Mouse (Mus musculus): Measurements from ENCODE around the gene Zfp759. TPM values are rescaled to one million over a fixed set of nuclear protein-coding genes. Genes with fewer than 3 reads are reported as not detected.
A peak's percentile ranks its signal among the peaks of the same experiment; 100 is the strongest.
"Not testable (repeated sequence)": the region's sequence is repeated elsewhere in the genome, so short reads cannot be mapped to it uniquely, and the experiment has no call there.

Gene Zfp759
- 0.03 TPM in 2 replicates for polyA plus RNA-seq (2012; rRNA removed)

DNA sequence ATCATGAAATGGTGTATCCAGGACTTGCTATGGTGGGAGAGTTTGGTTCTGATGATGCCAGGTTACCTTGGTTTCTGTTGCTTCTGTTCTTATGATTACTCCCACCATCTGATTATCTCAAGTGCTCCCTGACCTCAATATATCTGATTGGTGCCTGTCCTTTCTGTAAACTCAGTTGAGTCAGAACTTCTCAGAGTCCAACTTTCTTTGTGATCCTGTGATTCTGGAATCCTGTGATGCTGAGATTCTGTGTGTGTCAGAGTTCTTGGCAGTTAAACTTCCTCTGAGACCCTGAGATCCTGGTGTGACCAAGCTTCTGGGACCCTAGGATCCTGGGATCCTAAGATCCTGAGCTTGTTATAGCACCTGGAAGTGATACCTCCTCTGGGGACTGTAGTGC lies at the start of gene Zfp759:
TSS of gene Zfp759 (plus strand) at position 301 of the 400 bp plus-strand sequence.
- not testable (repeated sequence) for H3K36me3 ChIP-seq (ENCODE audit: control insufficient read depth, insufficient read depth, low read length); H3K4me1 ChIP-seq (ENCODE audit: control insufficient read depth, insufficient read depth, insufficient read length, low read length); H3K27ac ChIP-seq (ENCODE audit: insufficient read depth, low read depth, low read length); H3K27me3 ChIP-seq (ENCODE audit: control insufficient read depth, insufficient read depth, low read length); H3K4me3 ChIP-seq (ENCODE audit: low read depth, low read length)

DNA sequence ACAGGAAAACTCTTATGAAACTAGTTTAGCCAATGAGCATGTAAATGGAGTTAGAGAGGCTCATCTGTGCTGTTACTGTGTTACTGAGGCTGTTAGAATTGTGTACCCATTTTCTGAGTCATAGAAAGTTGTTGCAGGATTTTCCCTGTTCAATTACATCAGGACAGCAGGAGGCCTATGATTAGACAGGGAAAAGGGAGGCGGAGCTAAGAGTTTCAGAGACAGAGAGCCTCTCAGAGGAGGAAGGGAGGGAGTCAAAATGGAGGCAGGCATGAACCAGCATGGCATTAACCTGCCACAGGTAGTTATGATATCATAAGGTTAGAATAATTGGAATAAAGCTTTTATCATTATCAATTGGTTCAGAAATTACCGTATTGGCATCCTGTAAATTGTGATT lies 48.7 kb upstream of the Zfp759 start:
- WGBS: 92% methylated on average over 2 of the region's 2 CpGs
- no peak for TF ChIP-seq POLR2A (IDR thresholded peaks at IDR 0.05; ENCODE audit: low read depth, low read length)
- TF ChIP-seq CTCF (IDR thresholded peaks at IDR 0.05; ENCODE audit: extremely low read depth, insufficient read length, insufficient replicate concordance, low read depth, low read length): no peak
- H3K27me3 ChIP-seq (ENCODE audit: control insufficient read depth, insufficient read depth, low read length): no peaks in the 10 kb centered on the region
- H3K4me1 ChIP-seq (ENCODE audit: control insufficient read depth, insufficient read depth, insufficient read length, low read length): peaks cover 2% of the 10 kb centered on the region; the same call in 1 of the 2 replicates
- no peak overlapping the region for H3K27ac ChIP-seq (ENCODE audit: insufficient read depth, low read depth, low read length)
- H3K36me3 ChIP-seq (ENCODE audit: control insufficient read depth, insufficient read depth, low read length): peaks cover 15% of the 10 kb centered on the region
- H3K4me3 ChIP-seq (ENCODE audit: low read depth, low read length): no peak overlapping the region

DNA sequence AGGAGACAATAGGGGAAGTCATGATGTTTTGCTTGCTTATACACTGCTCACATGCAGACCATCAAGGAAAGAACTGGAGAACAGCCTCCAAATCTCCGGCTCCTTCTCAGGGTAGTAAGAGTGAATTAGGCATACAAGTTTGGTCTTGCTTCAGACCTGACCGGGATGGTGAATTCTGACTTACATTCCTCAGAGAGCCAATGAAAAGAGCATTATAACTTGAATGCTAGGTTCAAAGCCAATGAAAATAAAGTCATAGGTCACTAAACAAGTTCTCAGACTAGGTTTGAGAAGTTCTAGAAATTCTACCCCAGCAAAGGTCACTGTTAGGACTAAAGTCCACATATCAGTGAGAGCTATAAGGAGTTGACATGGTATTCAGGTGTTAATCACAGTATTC lies 44.2 kb upstream of the Zfp759 start:
- peaks cover 11% of the 10 kb centered on the region for H3K36me3 ChIP-seq (ENCODE audit: control insufficient read depth, insufficient read depth, low read length)
- no peak overlapping the region for H3K27ac ChIP-seq (ENCODE audit: insufficient read depth, low read depth, low read length)
- H3K4me1 ChIP-seq (ENCODE audit: control insufficient read depth, insufficient read depth, insufficient read length, low read length): peaks cover 7% of the 10 kb centered on the region; the same call in 1 of the 2 replicates
- 95% methylated on average over 2 of the region's 2 CpGs for WGBS
- no peak for TF ChIP-seq POLR2A (IDR thresholded peaks at IDR 0.05; ENCODE audit: low read depth, low read length)
- TF ChIP-seq CTCF (IDR thresholded peaks at IDR 0.05; ENCODE audit: extremely low read depth, insufficient read length, insufficient replicate concordance, low read depth, low read length): no peak
- H3K27me3 ChIP-seq (ENCODE audit: control insufficient read depth, insufficient read depth, low read length): no peaks in the 10 kb centered on the region
- H3K4me3 ChIP-seq (ENCODE audit: low read depth, low read length): no peak overlapping the region

DNA sequence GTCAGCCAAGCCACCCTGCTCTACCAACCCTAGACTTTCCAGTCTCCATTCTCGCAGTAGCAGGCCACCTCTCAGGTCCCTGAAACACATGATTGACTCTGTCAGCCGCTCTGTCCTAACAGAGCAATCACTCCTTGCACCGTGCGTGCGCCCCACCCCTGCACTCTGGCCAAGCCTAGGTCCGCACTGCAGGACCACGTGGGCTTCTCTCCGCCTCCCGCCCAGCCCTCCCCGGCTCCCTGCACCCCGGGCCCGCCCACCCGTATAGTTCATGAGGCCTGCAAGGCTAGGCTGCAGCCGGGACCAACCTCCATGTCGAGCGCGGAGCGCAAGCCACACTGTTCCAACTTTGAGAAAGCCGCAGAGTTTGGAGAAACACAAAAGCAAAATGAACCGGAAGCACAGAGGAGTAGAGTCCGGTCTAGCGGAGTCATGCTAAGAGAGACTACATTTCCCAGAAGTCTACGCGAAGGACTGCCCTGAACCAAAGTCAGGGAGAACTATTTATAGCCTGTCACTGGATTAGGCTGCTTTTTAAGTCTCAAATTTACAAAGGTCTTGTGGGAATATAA lies 40.2 kb upstream of the Zfp759 start:
- Histone ChIP-seq H3K27me3 (ENCODE audit: control insufficient read depth, insufficient read depth, low read length) (no peaks in the 10 kb centered on the region), H3K4me3 (ENCODE audit: low read depth, low read length) (peak overlapping the region; percentile 78), H3K4me1 (ENCODE audit: control insufficient read depth, insufficient read depth, insufficient read length, low read length) (peaks cover 7% of the 10 kb centered on the region; the same call in 1 of the 2 replicates), H3K27ac (ENCODE audit: insufficient read depth, low read depth, low read length) (peak overlapping the region; percentile 59), H3K36me3 (ENCODE audit: control insufficient read depth, insufficient read depth, low read length) (no peaks in the 10 kb centered on the region)
- under 1% methylated on average over 24 of the region's 24 CpGs for WGBS
- TF ChIP-seq CTCF (IDR thresholded peaks at IDR 0.05; ENCODE audit: extremely low read depth, insufficient read length, insufficient replicate concordance, low read depth, low read length) (no peak), POLR2A (IDR thresholded peaks at IDR 0.05; ENCODE audit: low read depth, low read length) (peak; percentile 55; the same call in 1 of the 2 replicates)

DNA sequence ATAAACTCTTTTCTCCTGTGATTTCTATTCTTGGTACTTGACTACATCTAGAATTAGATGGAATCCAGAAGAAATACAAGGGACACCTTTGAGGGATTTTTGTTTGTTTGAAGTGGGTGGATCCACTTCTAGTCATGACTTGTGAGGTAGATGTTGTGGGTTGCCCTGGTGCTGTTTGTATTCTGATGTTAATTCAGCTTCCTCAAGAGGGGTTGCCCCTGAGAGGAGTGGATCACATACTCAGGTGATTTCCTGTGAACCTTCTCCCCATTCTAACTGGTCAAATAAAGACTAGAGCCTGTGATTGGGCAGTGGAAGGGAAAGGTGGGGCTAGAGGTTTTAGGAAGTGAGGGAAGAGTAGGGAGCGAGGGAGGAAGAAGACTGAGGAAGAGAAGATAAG lies 39.5 kb upstream of the Zfp759 start:
- Histone ChIP-seq H3K27ac (ENCODE audit: insufficient read depth, low read depth, low read length) (no peak overlapping the region), H3K4me3 (ENCODE audit: low read depth, low read length) (no peak overlapping the region)
- 82% methylated on average over 1 of the region's 1 CpGs for WGBS

DNA sequence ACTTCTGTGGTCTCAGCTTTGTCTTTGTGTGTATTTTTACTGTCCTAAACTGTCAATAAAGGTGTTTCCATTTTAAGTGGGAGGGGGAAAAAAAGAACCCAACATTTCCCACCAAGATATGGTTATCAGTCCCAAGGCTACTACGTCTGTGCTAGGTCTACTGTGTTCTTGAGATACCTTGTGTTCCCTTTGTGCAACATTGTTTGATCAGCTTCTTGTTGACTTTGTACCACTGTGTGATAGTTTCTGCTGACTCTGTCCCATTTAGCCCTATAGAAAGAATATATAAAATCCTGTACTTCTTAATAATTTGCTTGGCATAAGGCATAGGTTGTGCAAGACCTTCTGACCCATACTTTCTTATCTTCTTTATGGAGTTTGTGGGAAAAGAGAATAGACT lies 31.3 kb upstream of the Zfp759 start:
- H3K27me3 ChIP-seq (ENCODE audit: control insufficient read depth, insufficient read depth, low read length): no peaks in the 10 kb centered on the region
- no peak overlapping the region for H3K27ac ChIP-seq (ENCODE audit: insufficient read depth, low read depth, low read length)
- TF ChIP-seq CTCF (IDR thresholded peaks at IDR 0.05; ENCODE audit: extremely low read depth, insufficient read length, insufficient replicate concordance, low read depth, low read length): no peak
- TF ChIP-seq POLR2A (IDR thresholded peaks at IDR 0.05; ENCODE audit: low read depth, low read length): no peak
- H3K4me1 ChIP-seq (ENCODE audit: control insufficient read depth, insufficient read depth, insufficient read length, low read length): no peaks in the 10 kb centered on the region
- 83% methylated on average over 1 of the region's 1 CpGs for WGBS
- H3K36me3 ChIP-seq (ENCODE audit: control insufficient read depth, insufficient read depth, low read length): no peaks in the 10 kb centered on the region
- no peak overlapping the region for H3K4me3 ChIP-seq (ENCODE audit: low read depth, low read length)

More for the DNA sequence above, 39.5 kb upstream of the Zfp759 start:
- Histone ChIP-seq H3K36me3 (ENCODE audit: control insufficient read depth, insufficient read depth, low read length) (no peaks in the 10 kb centered on the region), H3K4me1 (ENCODE audit: control insufficient read depth, insufficient read depth, insufficient read length, low read length) (peaks cover 7% of the 10 kb centered on the region; the same call in 1 of the 2 replicates), H3K27me3 (ENCODE audit: control insufficient read depth, insufficient read depth, low read length) (no peaks in the 10 kb centered on the region)
- TF ChIP-seq CTCF (IDR thresholded peaks at IDR 0.05; ENCODE audit: extremely low read depth, insufficient read length, insufficient replicate concordance, low read depth, low read length) (no peak), POLR2A (IDR thresholded peaks at IDR 0.05; ENCODE audit: low read depth, low read length) (no peak)

DNA sequence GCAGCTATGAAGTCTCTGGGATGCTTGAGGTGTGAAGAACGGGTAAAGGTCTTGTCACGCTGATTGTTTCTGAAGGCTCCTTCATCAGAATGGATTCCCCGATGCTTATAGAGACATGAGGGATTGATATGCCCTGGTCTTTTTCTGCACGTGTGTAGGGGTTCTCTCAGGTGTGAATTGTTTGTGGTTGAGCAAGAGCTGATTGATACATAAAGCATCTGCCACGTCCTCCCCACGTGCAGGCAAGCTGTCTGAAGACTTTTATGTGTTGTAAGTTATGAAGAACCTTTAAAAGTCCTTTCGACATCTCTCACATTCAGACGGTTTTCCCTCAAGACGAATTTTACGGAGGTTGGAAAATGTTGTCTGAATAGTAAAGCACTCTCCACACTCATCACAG lies 23.6 kb upstream of the Zfp759 start, which contains the start of gene Zfp708:
TSS of gene Zfp708 (minus strand) at position 101 of the 400 bp plus-strand sequence.
- no peak for TF ChIP-seq POLR2A (IDR thresholded peaks at IDR 0.05; ENCODE audit: low read depth, low read length)
- TF ChIP-seq CTCF (IDR thresholded peaks at IDR 0.05; ENCODE audit: extremely low read depth, insufficient read length, insufficient replicate concordance, low read depth, low read length): no peak
- Histone ChIP-seq H3K36me3 (ENCODE audit: control insufficient read depth, insufficient read depth, low read length) (peaks cover 9% of the 10 kb centered on the region; the same call in 1 of the 2 replicates), H3K27me3 (ENCODE audit: control insufficient read depth, insufficient read depth, low read length) (no peaks in the 10 kb centered on the region), H3K4me3 (ENCODE audit: low read depth, low read length) (no peak within 1 kb of the TSS), H3K27ac (ENCODE audit: insufficient read depth, low read depth, low read length) (no peak within 1 kb of the TSS), H3K4me1 (ENCODE audit: control insufficient read depth, insufficient read depth, insufficient read length, low read length) (no peaks in the 10 kb centered on the region)
- WGBS: 92% methylated on average over 10 of the region's 10 CpGs

Data from small intestine, adult 2 months (tissue).